Mouse (Mus musculus) CH12.LX (cell line): ENCODE data around the gene Tbc1d10a. TPM values are rescaled to one million over a fixed set of nuclear protein-coding genes. Genes with fewer than 3 reads are reported as not detected.

Experiments used
- DNase-seq: peaks from one replicate; pipeline ENCODE4 v3.0.0-alpha.2; 2013; ENCODE audit errors: extremely low read depth
- H3K27ac ChIP-seq: 2 replicates; pipeline ENCODE4 v1.5.1; 2012; ENCODE audit warnings: low read depth, mild to moderate bottlenecking, control low read depth, moderate library complexity; ENCODE audit not compliant: insufficient read depth
- H3K27me3 ChIP-seq: replicated peaks from 2 replicates; pipeline ENCODE3; 2012; ENCODE audit warnings: inconsistent platforms
- H3K36me3 ChIP-seq, 2 experiments: replicated peaks in 1 of 2; 2 replicates each; pipeline versions ENCODE3 to v1.6.1; 2012; ENCODE audit warnings: inconsistent platforms in 1 of 2, low read length in 1 of 2, mild to moderate bottlenecking in 1 of 2, mixed read lengths in 1 of 2, moderate library complexity in 1 of 2; ENCODE audit not compliant: control insufficient read depth in 1 of 2, insufficient read depth in 1 of 2
- H3K4me1 ChIP-seq, 2 experiments: 2 replicates each; pipeline ENCODE4 v1.6.1; 2012; ENCODE audit warnings: inconsistent platforms in 1 of 2, moderate library complexity in 1 of 2; ENCODE audit not compliant: insufficient read depth in 2 of 2, control insufficient read depth in 1 of 2
- H3K4me2 ChIP-seq: 2 replicates; pipeline ENCODE4 v1.6.1; 2012; ENCODE audit warnings: low read depth, mild to moderate bottlenecking, control low read depth; ENCODE audit not compliant: poor library complexity, insufficient read depth, severe bottlenecking
- H3K4me3 ChIP-seq, 3 experiments: fragments of 150-350 bp in 1 of 3; sonication (generic) in 1 of 3; replicated peaks in 1 of 3; 2 replicates each; pipeline versions ENCODE3 to v1.5.1; 2011 to 2012; ENCODE audit warnings: low read depth in 2 of 3, low read length in 2 of 3, mild to moderate bottlenecking in 2 of 3, moderate library complexity in 2 of 3, control low read depth in 1 of 3, improper control_type of control experiment in 1 of 3, inconsistent platforms in 1 of 3, mixed read lengths in 1 of 3; ENCODE audit not compliant: poor library complexity in 1 of 3
- H3K79me2 ChIP-seq: replicated peaks from 2 replicates; pipeline ENCODE4 v1.6.1; 2012; ENCODE audit warnings: mild to moderate bottlenecking, moderate library complexity; ENCODE audit not compliant: control insufficient read depth, poor library complexity, insufficient read depth, severe bottlenecking; ENCODE audit errors: extremely low read depth
- H3K9ac ChIP-seq: 2 replicates; pipeline ENCODE4 v1.6.1; 2012; ENCODE audit warnings: low read depth, mild to moderate bottlenecking, control low read depth, moderate library complexity; ENCODE audit not compliant: insufficient read depth
- H3K9me3 ChIP-seq: replicated peaks from 2 replicates; pipeline ENCODE3; 2012; ENCODE audit warnings: low read length, inconsistent platforms, mixed read lengths
- BHLHE40 ChIP-seq: IDR thresholded peaks from 2 replicates; pipeline ENCODE4 v1.6.1; 2011; ENCODE audit warnings: mild to moderate bottlenecking, low read depth, low read length, improper control_type of control experiment
- CTCF ChIP-seq, 2 experiments: IDR thresholded peaks in 1 of 2; conservative IDR thresholded peaks in 1 of 2; 2 replicates each; pipeline ENCODE4 v1.5.1; 2011 to 2012; ENCODE audit warnings: low read depth in 2 of 2, low read length in 2 of 2, improper control_type of control experiment in 1 of 2, inconsistent platforms in 1 of 2, mild to moderate bottlenecking in 1 of 2, moderate library complexity in 1 of 2
- E2F4 ChIP-seq: IDR thresholded peaks from 2 replicates; pipeline ENCODE4 v1.6.1; 2011; ENCODE audit warnings: low read depth, low read length, improper control_type of control experiment; ENCODE audit not compliant: insufficient replicate concordance
- EP300 ChIP-seq: IDR thresholded peaks from 2 replicates; pipeline ENCODE4 v1.6.1; 2011; ENCODE audit warnings: low read length, improper control_type of control experiment
- ETS1 ChIP-seq: conservative IDR thresholded peaks from 2 replicates; pipeline ENCODE4 v1.6.1; 2012; ENCODE audit warnings: low read depth, mild to moderate bottlenecking, inconsistent platforms, low read length, improper control_type of control experiment, moderate library complexity
- GABPA ChIP-seq: IDR thresholded peaks from 2 replicates; pipeline ENCODE4 v1.6.1; 2012; ENCODE audit warnings: low read depth, low read length, improper control_type of control experiment, inconsistent platforms; ENCODE audit not compliant: insufficient replicate concordance
- IRF4 ChIP-seq: IDR thresholded peaks from 2 replicates; pipeline ENCODE4 v1.6.1; 2014; ENCODE audit warnings: low read depth, mild to moderate bottlenecking, inconsistent platforms, low read length, improper control_type of control experiment
- JUND ChIP-seq: conservative IDR thresholded peaks from 2 replicates; pipeline ENCODE4 v1.6.1; 2011; ENCODE audit warnings: low read depth, low read length, improper control_type of control experiment
- MAX ChIP-seq: IDR thresholded peaks from 2 replicates; pipeline ENCODE4 v1.6.1; 2011; ENCODE audit warnings: low read length, improper control_type of control experiment
- MAZ ChIP-seq: IDR thresholded peaks from 2 replicates; pipeline ENCODE4 v1.6.1; 2012; ENCODE audit warnings: low read depth, mild to moderate bottlenecking, inconsistent platforms, low read length, improper control_type of control experiment, moderate library complexity
- MEF2A ChIP-seq: IDR thresholded peaks from 2 replicates; pipeline ENCODE4 v1.6.1; 2014; ENCODE audit warnings: low read depth, mild to moderate bottlenecking, inconsistent platforms, low read length, improper control_type of control experiment, borderline replicate concordance
- NRF1 ChIP-seq: IDR thresholded peaks from 2 replicates; pipeline ENCODE4 v1.6.1; 2014; ENCODE audit warnings: low read depth, mild to moderate bottlenecking, inconsistent platforms, low read length, improper control_type of control experiment, moderate library complexity
- PAX5 ChIP-seq: IDR thresholded peaks from 2 replicates; pipeline ENCODE4 v1.6.1; 2012; ENCODE audit warnings: low read length, inconsistent platforms, mixed read lengths
- POLR2AphosphoS2 ChIP-seq: IDR thresholded peaks from 2 replicates; pipeline ENCODE4 v1.6.1; 2011; ENCODE audit warnings: low read depth, low read length, improper control_type of control experiment
- RAD21 ChIP-seq: IDR thresholded peaks from 2 replicates; pipeline ENCODE4 v1.6.1; 2011; ENCODE audit warnings: low read depth, mild to moderate bottlenecking, low read length, improper control_type of control experiment, moderate library complexity
- RCOR1 ChIP-seq: conservative IDR thresholded peaks from 2 replicates; pipeline ENCODE4 v1.6.1; 2012; ENCODE audit warnings: low read depth, mild to moderate bottlenecking, inconsistent platforms, low read length, improper control_type of control experiment
- SMC3 ChIP-seq: IDR thresholded peaks from 2 replicates; pipeline ENCODE4 v1.6.1; 2011; ENCODE audit warnings: low read depth, low read length, improper control_type of control experiment
- TBP ChIP-seq: conservative IDR thresholded peaks from 2 replicates; pipeline ENCODE4 v1.6.1; 2011; ENCODE audit warnings: low read depth, low read length, improper control_type of control experiment
- UBTF ChIP-seq: IDR thresholded peaks from 2 replicates; pipeline ENCODE4 v1.6.1; 2012; ENCODE audit warnings: low read depth, mild to moderate bottlenecking, inconsistent platforms, low read length, improper control_type of control experiment, moderate library complexity
- USF1 ChIP-seq: IDR thresholded peaks from 2 replicates; pipeline ENCODE4 v1.6.1; 2014; ENCODE audit warnings: low read depth, mild to moderate bottlenecking, inconsistent platforms, low read length, improper control_type of control experiment
- ZC3H11A ChIP-seq: IDR thresholded peaks from 2 replicates; pipeline ENCODE4 v1.6.1; 2012; ENCODE audit warnings: low read depth, mild to moderate bottlenecking, inconsistent platforms, low read length, improper control_type of control experiment
- ZKSCAN1 ChIP-seq: IDR thresholded peaks from 2 replicates; pipeline ENCODE4 v1.6.1; 2012; ENCODE audit warnings: low read depth, inconsistent platforms, low read length, improper control_type of control experiment, borderline replicate concordance
- ZMIZ1 ChIP-seq: IDR thresholded peaks from 2 replicates; pipeline ENCODE4 v1.6.1; 2012; ENCODE audit warnings: low read depth, mild to moderate bottlenecking, inconsistent platforms, low read length, improper control_type of control experiment
- dilution Hi-C: fragments of 300-500 bp; cut with MboI; formaldehyde crosslinking; loops from 2 replicates; pipeline ENCODE4 v1.14.3; 2020; ENCODE audit warnings: low sequenced_read_pairs; ENCODE audit not compliant: extremely low pct_unique_long_range_greater_than_20kb, extremely low pct_ligation_motif_present
- in situ Hi-C: fragments of 300-500 bp; cut with MboI; formaldehyde crosslinking; loops from 3 replicates; pipeline ENCODE4 v1.14.3; 2019; ENCODE audit warnings: low sequenced_read_pairs, low pct_ligation_motif_present, low pct_unique_long_range_greater_than_20kb, mixed read lengths
- polyA plus RNA-seq: library from polyadenylated mRNA; unstranded; fragments of >175 nt; gene quantifications from 2 replicates; pipeline ENCODE4 v1.2.1, GENCODE M21; 2012; ENCODE audit warnings: low read depth; ENCODE audit not compliant: insufficient read length
- total RNA-seq, 2 experiments: library from RNA; depleted of rRNA; stranded (reverse); fragments of 300-350 nt in 1 of 2; fragments of >200 nt in 1 of 2; gene quantifications; 2 replicates each; pipeline ENCODE4 v1.2.3; 2012 to 2014

Tbc1d10a gene
- total and polyA plus RNA-seq, 3 experiments = 30.3 to 33.9 (median 33.5) TPM

DNA sequence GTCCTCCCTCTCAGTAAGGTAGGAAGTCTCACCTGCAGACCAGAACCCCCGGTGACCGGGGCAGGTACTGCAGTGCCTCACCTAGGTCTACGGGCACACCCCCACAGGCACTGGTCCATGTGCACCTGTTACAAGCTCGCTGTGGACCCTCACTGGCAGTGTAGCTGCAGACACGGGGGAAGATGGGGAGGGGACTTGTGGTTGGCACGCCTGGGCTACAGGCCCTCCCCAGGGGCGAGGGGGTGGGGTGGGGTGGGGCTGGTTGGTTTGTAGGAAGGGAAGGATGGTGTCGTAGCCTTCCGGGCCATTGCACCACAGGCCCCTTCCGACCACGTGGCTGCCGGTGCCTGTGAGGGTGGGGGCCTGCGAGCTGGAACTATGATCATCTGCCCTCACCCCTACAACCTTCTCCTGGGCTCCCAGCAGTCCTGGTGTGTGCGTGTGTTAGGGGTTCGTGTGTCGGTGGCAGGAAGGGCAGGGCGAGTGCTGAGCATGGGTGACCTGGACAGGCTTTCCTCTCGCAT lies 50.9 kb downstream of the Tbc1d10a start (continued):
- peak; percentile 27; the same call in 1 of the 2 replicates for TF ChIP-seq NRF1
- peak; percentile 40 for TF ChIP-seq IRF4
- TF ChIP-seq, all 38 proteins: peak for 22

DNA sequence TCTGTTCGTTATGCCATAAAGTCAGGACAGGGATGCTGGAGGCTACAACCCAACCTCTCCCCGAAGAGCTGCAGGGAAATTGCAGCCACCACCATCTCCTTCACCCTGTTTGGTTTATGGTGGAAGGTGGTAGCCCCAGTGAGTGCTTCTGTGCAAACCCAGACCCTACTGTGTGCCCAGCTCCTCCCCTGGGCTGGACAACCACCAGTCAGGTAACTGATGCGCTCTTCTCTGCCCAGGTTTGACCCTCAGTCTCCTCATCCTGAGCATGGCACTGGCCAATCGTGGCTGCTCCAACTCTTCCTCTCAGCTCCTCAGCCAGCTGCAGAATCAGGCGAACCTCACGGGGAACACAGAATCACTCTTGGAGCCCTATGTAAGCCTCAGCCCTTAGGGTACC lies 51.6 kb downstream of the Tbc1d10a start:
- peak overlapping the region; percentile 76 to 86 (median 84) for H3K4me3 ChIP-seq
- in situ Hi-C loops = no loop called here
- H3K9me3 ChIP-seq = no peaks in the 10 kb centered on the region
- H3K4me2 ChIP-seq = peak overlapping the region; percentile 30
- no peaks in the 10 kb centered on the region for H3K27me3 ChIP-seq
- no peak for TF ChIP-seq CTCF (conservative IDR thresholded peaks at IDR 0.05 in 1 of 2, IDR thresholded peaks at IDR 0.05 in 1 of 2; ENCODE audit: low read depth in 2 of 2, low read length in 2 of 2)
- TF ChIP-seq MAZ = no peak
- TF ChIP-seq ZKSCAN1 = peak; percentile 86
- no peak for TF ChIP-seq PAX5
- TF ChIP-seq SMC3 = no peak
- TF ChIP-seq, all 38 proteins: peak for 1
- dilution Hi-C loops = no loop called here
- H3K79me2 ChIP-seq = peaks cover 26% of the 10 kb centered on the region
- no peak for DNase-seq
- H3K36me3 ChIP-seq = peaks cover 19 to 49% of the 10 kb centered on the region in 2 experiments
- peak overlapping the region; percentile 3; the same call in 1 of the 2 replicates for H3K27ac ChIP-seq
- H3K4me1 ChIP-seq = peaks cover 11 to 52% of the 10 kb centered on the region in 2 experiments
- H3K9ac ChIP-seq = peak overlapping the region; percentile 41

DNA sequence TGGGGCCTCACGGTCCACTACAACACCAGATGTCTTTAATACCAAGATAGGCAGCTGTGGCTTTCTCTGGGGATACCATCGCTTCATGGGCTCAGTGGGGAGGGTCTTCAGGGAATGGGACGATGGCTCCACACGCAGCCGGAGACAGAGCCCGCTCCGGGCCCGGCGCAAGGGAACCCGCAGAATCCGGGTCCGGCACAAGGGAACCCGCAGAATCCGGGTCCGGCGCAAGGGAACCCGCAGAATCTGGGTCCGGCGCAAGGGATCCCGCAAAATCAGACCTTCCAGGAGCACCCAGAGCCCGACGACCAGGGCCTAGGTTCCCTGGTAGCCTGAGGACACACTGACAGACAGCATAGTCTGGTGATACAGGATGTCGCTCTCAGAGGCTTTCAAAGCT lies 53.1 kb downstream of the Tbc1d10a start:
- Histone ChIP-seq H3K4me1 (peaks cover 11 to 38% of the 10 kb centered on the region in 2 experiments), H3K4me2 (no peak overlapping the region), H3K9ac (no peak overlapping the region), H3K79me2 (peaks cover 26% of the 10 kb centered on the region), H3K36me3 (peaks cover 19 to 37% of the 10 kb centered on the region in 2 experiments), H3K27ac (no peak overlapping the region), H3K27me3 (no peaks in the 10 kb centered on the region), H3K4me3 (no peak overlapping the region), H3K9me3 (no peaks in the 10 kb centered on the region)
- TF ChIP-seq BHLHE40 = no peak
- no peak for TF ChIP-seq MEF2A
- no peak for TF ChIP-seq ZC3H11A
- no peak for TF ChIP-seq E2F4
- TF ChIP-seq USF1 = no peak
- TF ChIP-seq POLR2AphosphoS2 = no peak
- no peak for TF ChIP-seq RCOR1
- TF ChIP-seq GABPA = no peak
- TF ChIP-seq MAX = no peak
- no peak for TF ChIP-seq TBP
- TF ChIP-seq ZMIZ1 = no peak
- no peak for TF ChIP-seq UBTF
- no peak for TF ChIP-seq ETS1
- TF ChIP-seq JUND = no peak
- no peak for TF ChIP-seq SMC3
- no peak for TF ChIP-seq RAD21
- no peak for TF ChIP-seq EP300
- no peak for TF ChIP-seq ZKSCAN1
- in situ Hi-C loops = no loop called here
- dilution Hi-C loops = no loop called here
- DNase-seq = no peak
